Mouse (Mus musculus): ENCODE measurements around the gene Map10. TPM values are rescaled to one million over a fixed set of nuclear protein-coding genes. Genes with fewer than 3 reads are reported as not detected.

Map10 gene
- total RNA-seq, 2 experiments from 2014 or later, result 4.3 to 4.5 TPM

- intact Hi-C loops (cut with DNase I), result no loop called here
- TF ChIP-seq CTCF (IDR thresholded peaks at IDR 0.05), result no peak
- no peak overlapping the region for H3K4me3 ChIP-seq
- H3K27ac ChIP-seq, result no peak overlapping the region
- no peak for DNase-seq (ENCODE audit: extremely low spot score in 1 of 2, low spot score in 2 of 2)
Observed at GRCm38 (mm10) chr8:125699391-125700025, 29.9 kb downstream of the Map10 start.

- TF ChIP-seq CTCF (IDR thresholded peaks at IDR 0.05), result no peak
Observed at GRCm38 (mm10) chr8:125700407-125700806, 30.8 kb downstream of the Map10 start.

GRCm38 (mm10) chr8:125702868-125703473 is 33.4 kb downstream of the Map10 start:
- TF ChIP-seq CTCF (IDR thresholded peaks at IDR 0.05), result no peak
- no peak overlapping the region for H3K27ac ChIP-seq
- H3K4me3 ChIP-seq, result no peak overlapping the region
- DNase-seq (ENCODE audit: extremely low spot score in 1 of 2, low spot score in 2 of 2), result no peak
- intact Hi-C loops (cut with DNase I), result no loop called here

More at GRCm38 (mm10) chr8:125700407-125700806, 30.8 kb downstream of the Map10 start:
- DNase-seq (ENCODE audit: extremely low spot score in 1 of 2, low spot score in 2 of 2), result no peak
- intact Hi-C loops (cut with DNase I), result no loop called here
- H3K27ac ChIP-seq, result no peak overlapping the region
- no peak overlapping the region for H3K4me3 ChIP-seq

- Histone ChIP-seq H3K4me3 (no peak overlapping the region), H3K27ac (no peak overlapping the region)
- intact Hi-C loops (cut with DNase I), result no loop called here
- TF ChIP-seq CTCF (IDR thresholded peaks at IDR 0.05), result no peak
- DNase-seq (ENCODE audit: extremely low spot score in 1 of 2, low spot score in 2 of 2), result no peak
Observed at GRCm38 (mm10) chr8:125704434-125704833, 34.8 kb downstream of the Map10 start.

- no peak overlapping the region for H3K27ac ChIP-seq
Observed at GRCm38 (mm10) chr8:125705816-125706215, 36.2 kb downstream of the Map10 start.

GRCm38 (mm10) chr8:125709171-125709570 is 39.6 kb downstream of the Map10 start:
- intact Hi-C loops (cut with DNase I), result no loop called here

More at GRCm38 (mm10) chr8:125705816-125706215, 36.2 kb downstream of the Map10 start:
- TF ChIP-seq CTCF (IDR thresholded peaks at IDR 0.05), result no peak
- no peak for DNase-seq (ENCODE audit: extremely low spot score in 1 of 2, low spot score in 2 of 2)
- intact Hi-C loops (cut with DNase I), result no loop called here
- H3K4me3 ChIP-seq, result no peak overlapping the region

GRCm38 (mm10) chr8:125711514-125711913 is 41.9 kb downstream of the Map10 start:
- Histone ChIP-seq H3K4me3 (no peak overlapping the region), H3K27ac (no peak overlapping the region)
- no peak for TF ChIP-seq CTCF (IDR thresholded peaks at IDR 0.05)
- no peak for DNase-seq (ENCODE audit: extremely low spot score in 1 of 2, low spot score in 2 of 2)
- intact Hi-C loops (cut with DNase I), result no loop called here

More at GRCm38 (mm10) chr8:125709171-125709570, 39.6 kb downstream of the Map10 start:
- Histone ChIP-seq H3K27ac (no peak overlapping the region), H3K4me3 (no peak overlapping the region)
- TF ChIP-seq CTCF (IDR thresholded peaks at IDR 0.05), result no peak
- no peak for DNase-seq (ENCODE audit: extremely low spot score in 1 of 2, low spot score in 2 of 2)

- H3K4me3 ChIP-seq, result no peak overlapping the region
- DNase-seq (ENCODE audit: extremely low spot score in 1 of 2, low spot score in 2 of 2), result no peak
Observed at GRCm38 (mm10) chr8:125716211-125716610, 46.6 kb downstream of the Map10 start.

GRCm38 (mm10) chr8:125716613-125717012 is 47.0 kb downstream of the Map10 start:
- no peak for TF ChIP-seq CTCF (IDR thresholded peaks at IDR 0.05)
- Histone ChIP-seq H3K4me3 (no peak overlapping the region), H3K27ac (no peak overlapping the region)
- no peak for DNase-seq (ENCODE audit: extremely low spot score in 1 of 2, low spot score in 2 of 2)
- intact Hi-C loops (cut with DNase I), result no loop called here

More at GRCm38 (mm10) chr8:125716211-125716610, 46.6 kb downstream of the Map10 start:
- no peak overlapping the region for H3K27ac ChIP-seq
- no peak for TF ChIP-seq CTCF (IDR thresholded peaks at IDR 0.05)
- intact Hi-C loops (cut with DNase I), result no loop called here

GRCm38 (mm10) chr8:125718914-125719313 is 49.3 kb downstream of the Map10 start:
- peak; percentile 48 for TF ChIP-seq CTCF (IDR thresholded peaks at IDR 0.05)
- no peak for DNase-seq (ENCODE audit: extremely low spot score in 1 of 2, low spot score in 2 of 2)
- Histone ChIP-seq H3K27ac (no peak overlapping the region), H3K4me3 (no peak overlapping the region)
- intact Hi-C loops (cut with DNase I), result no loop called here

GRCm38 (mm10) chr8:125722675-125723074 is 53.1 kb downstream of the Map10 start:
- H3K4me3 ChIP-seq, result no peak overlapping the region
- intact Hi-C loops (cut with DNase I), result loop anchor here (5.0 kb wide), 1 partner anchor 145 kb away; no protein-coding TSS in a partner anchor
- TF ChIP-seq CTCF (IDR thresholded peaks at IDR 0.05), result no peak
- H3K27ac ChIP-seq, result no peak overlapping the region
- no peak for DNase-seq (ENCODE audit: extremely low spot score in 1 of 2, low spot score in 2 of 2)

Other genes with a start within 250 kb of the Map10 start
- 10 to 100 TPM; 44.1 to 47.9 TPM for gene Sipa1l2, start 100.0 kb upstream of the Map10 start, total RNA-seq (2021)
- 10 to 100 TPM; 23.3 to 23.7 TPM for gene Ntpcr, start 60.1 kb downstream of the Map10 start, total RNA-seq (2021)
- gene Pcnx2, start 228.5 kb downstream of the Map10 start, total RNA-seq (2021), result 10 to 100 TPM; 90.3 to 91.0 TPM
- 1 to 10 TPM; 1.8 to 3.0 TPM for gene Map3k21, start 240.6 kb downstream of the Map10 start, total RNA-seq (2021)